Mouse (Mus musculus): Measurements from ENCODE around the gene Midn.

Gene Midn

GRCm38 (mm10) chr10:80144864-80145838 lies 2.9 kb upstream of the Midn start:
- no peak for DNase-seq (ENCODE audit: low spot score)

GRCm38 (mm10) chr10:80145896-80146295 lies 2.2 kb upstream of the Midn start:
- DNase-seq (ENCODE audit: low spot score) = no peak

- DNase-seq (ENCODE audit: low spot score) = no peak
These were observed 1.5 kb upstream of the Midn start for GRCm38 (mm10) chr10:80146568-80147011.

GRCm38 (mm10) chr10:80147146-80147718 lies 840 bp upstream of the Midn start:
- DNase-seq (ENCODE audit: low spot score) = no peak

- DNase-seq (ENCODE audit: low spot score) = peak; percentile 94
These were observed 678 bp downstream of the Midn start for GRCm38 (mm10) chr10:80148610-80149290.

- DNase-seq (ENCODE audit: low spot score) = peak; percentile 91
These were observed 1.5 kb downstream of the Midn start for GRCm38 (mm10) chr10:80149291-80150225.

- DNase-seq (ENCODE audit: low spot score) = no peak
These were observed 2.4 kb downstream of the Midn start for GRCm38 (mm10) chr10:80150226-80151210.

- no peak for DNase-seq (ENCODE audit: low spot score)
These were observed 3.4 kb downstream of the Midn start for GRCm38 (mm10) chr10:80151211-80152034.

- DNase-seq (ENCODE audit: low spot score) = no peak
These were observed 4.2 kb downstream of the Midn start for GRCm38 (mm10) chr10:80152071-80152872.

GRCm38 (mm10) chr10:80152873-80153260 lies 4.8 kb downstream of the Midn start:
- DNase-seq (ENCODE audit: low spot score) = no peak

GRCm38 (mm10) chr10:80153713-80154112 lies 5.6 kb downstream of the Midn start:
- no peak for DNase-seq (ENCODE audit: low spot score)

- DNase-seq (ENCODE audit: low spot score) = no peak
These were observed 6.3 kb downstream of the Midn start for GRCm38 (mm10) chr10:80154384-80154783.

GRCm38 (mm10) chr10:80155277-80155676 lies 7.2 kb downstream of the Midn start:
- no peak for DNase-seq (ENCODE audit: low spot score)

GRCm38 (mm10) chr10:80156002-80156751 lies 8.1 kb downstream of the Midn start:
- DNase-seq (ENCODE audit: low spot score) = no peak

GRCm38 (mm10) chr10:80156752-80157053 lies 8.6 kb downstream of the Midn start:
- DNase-seq (ENCODE audit: low spot score) = no peak

- DNase-seq (ENCODE audit: low spot score) = no peak
These were observed 9.3 kb downstream of the Midn start for GRCm38 (mm10) chr10:80157141-80157929.

- DNase-seq (ENCODE audit: low spot score) = no peak
These were observed 10.4 kb downstream of the Midn start for GRCm38 (mm10) chr10:80158307-80158986.

All from ovary, postnatal 14 days (tissue).